Mouse (Mus musculus) layer of hippocampus, adult 18-20 months (tissue): ENCODE measurements at regions not wholly inside any gene's neighbourhood (a gene's known extent, or its start where the extent isn't known, plus 50 kb on each side); places are given as distances from the start of the nearest gene placed in this dataset.

Experiments used
- DNase-seq, 2 experiments: peaks; one replicate each; pipeline ENCODE4 v3.0.0; 2022; ENCODE audit warnings: low spot score in 2 of 2

- DNase-seq, result peak; percentile 30 to 78
Measured at GRCm38 (mm10) chr3:35102715-35103591, 452.7 kb downstream of the Sox2 start.

- no peak for DNase-seq
Measured at GRCm38 (mm10) chr3:35104884-35105283, 454.7 kb downstream of the Sox2 start.

GRCm38 (mm10) chr3:35106097-35106496 is 455.9 kb downstream of the Sox2 start:
- DNase-seq, result no peak

- no peak for DNase-seq
Measured at GRCm38 (mm10) chr3:35133477-35133876, 483.3 kb downstream of the Sox2 start.

GRCm38 (mm10) chr3:35141500-35142220 is 491.5 kb downstream of the Sox2 start:
- DNase-seq, result peak in 1 of 2 experiments; percentile 20

GRCm38 (mm10) chr3:35142683-35143082 is 492.5 kb downstream of the Sox2 start:
- no peak for DNase-seq

GRCm38 (mm10) chr3:35145569-35145968 is 495.4 kb downstream of the Sox2 start:
- DNase-seq, result no peak

- no peak for DNase-seq
Measured at GRCm38 (mm10) chr3:35146681-35147080, 496.5 kb downstream of the Sox2 start.

- DNase-seq, result peak in 1 of 2 experiments; percentile 18
Measured at GRCm38 (mm10) chr3:35149251-35149691, 499.1 kb downstream of the Sox2 start.

GRCm38 (mm10) chr3:35152191-35152590 is 502.0 kb downstream of the Sox2 start:
- peak in 1 of 2 experiments; percentile 15 for DNase-seq

- no peak for DNase-seq
Measured at GRCm38 (mm10) chr3:35154266-35154665, 504.1 kb downstream of the Sox2 start.

- no peak for DNase-seq
Measured at GRCm38 (mm10) chr3:35168676-35169075, 518.5 kb downstream of the Sox2 start.

GRCm38 (mm10) chr3:35178759-35179440 is 528.7 kb downstream of the Sox2 start:
- DNase-seq, result no peak

- peak in 1 of 2 experiments; percentile 9 for DNase-seq
Measured at GRCm38 (mm10) chr3:35208526-35208925, 545.4 kb upstream of the Atp11b start.

GRCm38 (mm10) chr3:35219394-35219793 is 534.5 kb upstream of the Atp11b start:
- no peak for DNase-seq

- no peak for DNase-seq
Measured at GRCm38 (mm10) chr3:35221183-35221582, 532.7 kb upstream of the Atp11b start.

GRCm38 (mm10) chr3:35222251-35222650 is 531.7 kb upstream of the Atp11b start:
- no peak for DNase-seq

GRCm38 (mm10) chr3:35225051-35225701 is 528.7 kb upstream of the Atp11b start:
- DNase-seq, result peak; percentile 45 to 54

- DNase-seq, result no peak
Measured at GRCm38 (mm10) chr3:35225774-35226365, 528.0 kb upstream of the Atp11b start.

GRCm38 (mm10) chr3:35231158-35231928 is 522.6 kb upstream of the Atp11b start:
- DNase-seq, result no peak
